Mouse (Mus musculus) left cerebral cortex, adult 2 months (tissue): Measurements from ENCODE around the gene Ceacam19. TPM values are rescaled to one million over a fixed set of nuclear protein-coding genes. Genes with fewer than 3 reads are reported as not detected.

ENCODE experiments used
- DNase-seq, 2 experiments: peaks; one replicate each; pipeline ENCODE4 v3.0.0; 2021 to 2022; ENCODE audit warnings: low spot score in 2 of 2, mixed read lengths in 1 of 2; ENCODE audit errors: extremely low spot score in 1 of 2
- H3K27ac ChIP-seq: fragments of 200-600 bp; 2 replicates; pipeline ENCODE4 v1.8.1; 2022
- H3K4me3 ChIP-seq: fragments of 200-600 bp; 2 replicates; pipeline ENCODE4 v1.8.1; 2022
- CTCF ChIP-seq: fragments of 200-600 bp; IDR thresholded peaks from 2 replicates; pipeline ENCODE4 v1.8.1; 2022; ENCODE audit warnings: antibody characterized with exemption, mild to moderate bottlenecking, moderate library complexity
- intact Hi-C: fragments of 180-260 bp; cut with DNase I; formaldehyde crosslinking; loops from one replicate; pipeline ENCODE4 v1.15.1; 2025
- total RNA-seq, 2 experiments: library from RNA; stranded (reverse); gene quantifications; 2 replicates each; pipeline ENCODE4 v1.2.3; 2021

Gene Ceacam19
- total RNA-seq, 2 experiments from 2014 or later, result not detected

GRCm38 (mm10) chr7:19875948-19876682, 11.7 kb downstream of the Ceacam19 start:
- TF ChIP-seq CTCF, result peak; percentile 75
- DNase-seq, result peak; percentile 26 to 40
- H3K27ac ChIP-seq, result no peak overlapping the region
- intact Hi-C loops, result no loop called here
- H3K4me3 ChIP-seq, result no peak overlapping the region

GRCm38 (mm10) chr7:19871943-19872601, 15.7 kb downstream of the Ceacam19 start:
- intact Hi-C loops, result no loop called here
- DNase-seq, result no peak
- Histone ChIP-seq H3K4me3 (no peak overlapping the region), H3K27ac (no peak overlapping the region)
- TF ChIP-seq CTCF, result peak; percentile 50

GRCm38 (mm10) chr7:19871137-19871621, 16.6 kb downstream of the Ceacam19 start:
- no peak for TF ChIP-seq CTCF
- intact Hi-C loops, result no loop called here
- H3K4me3 ChIP-seq, result no peak overlapping the region
- H3K27ac ChIP-seq, result no peak overlapping the region
- no peak for DNase-seq

DNA sequence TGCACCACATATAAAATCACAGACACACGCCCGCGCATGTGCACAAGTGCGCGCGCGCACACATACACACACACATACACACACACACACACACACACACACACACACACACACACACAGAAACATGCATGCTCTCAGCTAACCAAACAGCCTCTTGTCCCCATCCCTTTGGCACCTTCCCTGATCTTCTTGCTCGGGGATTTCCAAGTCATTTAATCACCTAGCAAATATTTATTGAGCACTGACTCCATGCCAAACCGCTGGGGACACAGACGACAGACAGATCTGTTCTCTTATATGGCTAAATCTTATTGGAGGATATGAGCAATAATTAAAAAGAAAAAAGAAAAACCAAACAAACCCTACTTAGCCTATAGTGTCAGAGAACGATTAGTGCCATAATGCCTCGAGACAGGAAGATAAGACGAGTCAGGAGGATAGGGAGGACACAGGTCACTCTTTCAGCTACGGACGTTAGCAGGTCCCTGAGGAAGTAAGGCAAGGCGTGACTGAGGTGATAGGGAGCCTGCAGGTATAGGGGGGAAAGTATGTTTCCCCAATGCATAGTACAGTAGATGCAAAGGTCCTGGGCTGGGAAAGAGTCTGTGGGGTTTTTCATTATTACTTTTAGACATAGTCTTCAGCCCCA, 19.9 kb downstream of the Ceacam19 start:
- no peak for TF ChIP-seq CTCF
- no peak for DNase-seq
- Histone ChIP-seq H3K27ac (no peak overlapping the region), H3K4me3 (no peak overlapping the region)
- intact Hi-C loops, result no loop called here

- intact Hi-C loops, result no loop called here
- Histone ChIP-seq H3K27ac (no peak overlapping the region), H3K4me3 (no peak overlapping the region)
- DNase-seq, result no peak
- TF ChIP-seq CTCF, result no peak
Measured at GRCm38 (mm10) chr7:19866490-19866889, 21.3 kb downstream of the Ceacam19 start.

GRCm38 (mm10) chr7:19865246-19866036, 22.3 kb downstream of the Ceacam19 start:
- no peak overlapping the region for H3K27ac ChIP-seq
- H3K4me3 ChIP-seq, result no peak overlapping the region
- TF ChIP-seq CTCF, result no peak
- intact Hi-C loops, result no loop called here
- no peak for DNase-seq

DNA sequence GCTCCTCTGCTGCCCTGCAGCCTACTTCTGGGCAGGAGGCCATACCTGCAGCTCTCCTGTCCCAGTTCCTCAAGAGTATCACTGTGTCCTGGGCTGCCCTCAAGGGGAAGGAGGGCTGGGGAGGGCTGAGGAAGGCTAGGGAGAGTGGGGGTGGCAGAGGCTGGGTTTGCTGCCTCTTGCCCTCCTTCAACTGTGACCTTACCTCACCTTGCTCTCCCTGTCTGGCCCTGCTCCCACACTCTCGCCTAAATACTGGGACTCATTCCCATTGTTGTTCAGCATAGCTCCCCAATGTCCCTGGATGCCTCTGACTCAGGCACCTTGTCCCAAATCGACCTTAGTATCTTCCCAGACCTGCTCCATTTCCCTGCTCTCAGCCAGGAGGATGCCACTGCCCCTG, 23.5 kb downstream of the Ceacam19 start:
- Histone ChIP-seq H3K4me3 (no peak overlapping the region), H3K27ac (no peak overlapping the region)
- DNase-seq, result no peak
- intact Hi-C loops, result no loop called here
- no peak for TF ChIP-seq CTCF

- H3K4me3 ChIP-seq, result no peak within 1 kb of the TSS
- no peak within 1 kb of the TSS for H3K27ac ChIP-seq
- no peak for DNase-seq
- no peak for TF ChIP-seq CTCF
- intact Hi-C loops, result no loop called here
Measured at GRCm38 (mm10) chr7:19861199-19861598, 26.6 kb downstream of the Ceacam19 start, which contains the start of gene Ceacam16. Gene Ceacam16 (minus strand): TSS chr7:19861299.

- intact Hi-C loops, result no loop called here
- no peak for DNase-seq
- no peak overlapping the region for H3K4me3 ChIP-seq
Measured at GRCm38 (mm10) chr7:19859740-19860139, 28.0 kb downstream of the Ceacam19 start.

DNA sequence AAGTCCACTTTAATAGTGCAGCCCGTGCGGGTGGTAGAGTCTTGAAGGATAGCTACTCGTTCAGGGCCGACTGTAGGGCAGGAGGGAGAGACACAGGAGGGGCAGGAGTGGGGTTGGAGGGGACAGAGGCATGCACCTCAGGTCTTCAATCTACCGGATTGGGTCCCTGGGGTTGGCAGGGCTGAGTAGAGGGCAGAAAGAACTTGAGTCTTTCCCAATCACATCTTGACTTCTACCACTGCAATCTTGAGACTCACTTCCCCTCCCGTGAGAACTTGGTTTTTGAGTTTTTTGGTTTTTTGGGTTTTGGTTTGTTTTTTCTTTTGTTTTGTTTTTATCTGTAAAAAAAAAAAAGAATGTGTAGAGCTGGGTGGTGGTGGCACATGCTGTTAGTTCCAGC, 31.5 kb downstream of the Ceacam19 start:
- Histone ChIP-seq H3K27ac (no peak overlapping the region), H3K4me3 (no peak overlapping the region)
- no peak for DNase-seq
- intact Hi-C loops, result no loop called here
- no peak for TF ChIP-seq CTCF

More at GRCm38 (mm10) chr7:19859740-19860139, 28.0 kb downstream of the Ceacam19 start:
- TF ChIP-seq CTCF, result no peak
- no peak overlapping the region for H3K27ac ChIP-seq

- intact Hi-C loops, result no loop called here
- DNase-seq, result no peak
- Histone ChIP-seq H3K4me3 (no peak overlapping the region), H3K27ac (no peak overlapping the region)
- no peak for TF ChIP-seq CTCF
Measured at GRCm38 (mm10) chr7:19855663-19856062, 32.1 kb downstream of the Ceacam19 start.
